Mouse (Mus musculus) CH12.LX (cell line): ENCODE measurements around the gene Chchd6.
A peak's percentile ranks its signal among the peaks of the same experiment; 100 is the strongest.

Source experiments
- ETS1 ChIP-seq: conservative IDR thresholded peaks from 2 replicates; pipeline ENCODE4 v1.6.1; 2012; ENCODE audit warnings: low read depth, mild to moderate bottlenecking, inconsistent platforms, low read length, improper control_type of control experiment, moderate library complexity
- GABPA ChIP-seq: IDR thresholded peaks from 2 replicates; pipeline ENCODE4 v1.6.1; 2012; ENCODE audit warnings: low read depth, low read length, improper control_type of control experiment, inconsistent platforms; ENCODE audit not compliant: insufficient replicate concordance
- MAX ChIP-seq: IDR thresholded peaks from 2 replicates; pipeline ENCODE4 v1.6.1; 2011; ENCODE audit warnings: low read length, improper control_type of control experiment
- MXI1 ChIP-seq: IDR thresholded peaks from 2 replicates; pipeline ENCODE4 v1.6.1; 2011; ENCODE audit warnings: mild to moderate bottlenecking, low read depth, low read length, improper control_type of control experiment
- POLR2A ChIP-seq: IDR thresholded peaks from 2 replicates; pipeline ENCODE4 v1.6.1; 2011; ENCODE audit warnings: low read depth, mild to moderate bottlenecking, improper control_type of control experiment, low read length
- SIN3A ChIP-seq: IDR thresholded peaks from 2 replicates; pipeline ENCODE4 v1.6.1; 2012; ENCODE audit warnings: low read length, improper control_type of control experiment, inconsistent platforms
- USF1 ChIP-seq: IDR thresholded peaks from 2 replicates; pipeline ENCODE4 v1.6.1; 2014; ENCODE audit warnings: low read depth, mild to moderate bottlenecking, inconsistent platforms, low read length, improper control_type of control experiment

GRCm38 (mm10) chr6:89422621-89423020 is 172.8 kb downstream of the Chchd6 start:
- peak; percentile 26; the same call in 1 of the 2 replicates for TF ChIP-seq MXI1
- peak; percentile 65 for TF ChIP-seq POLR2A
- TF ChIP-seq GABPA = no peak
- TF ChIP-seq ETS1 = peak; percentile 67; the same call in 1 of the 2 replicates
- no peak for TF ChIP-seq USF1
- no peak for TF ChIP-seq SIN3A
- TF ChIP-seq MAX = peak; percentile 51; the same call in 1 of the 2 replicates
